Mouse (Mus musculus) cerebellum, postnatal 10 days (tissue): ENCODE data around the gene Eif3b.

ENCODE experiments used
- DNase-seq, 2 experiments: peaks; one replicate each; pipeline ENCODE4 v3.0.0; 2021; ENCODE audit warnings: mixed read lengths in 2 of 2

The Eif3b gene

DNA sequence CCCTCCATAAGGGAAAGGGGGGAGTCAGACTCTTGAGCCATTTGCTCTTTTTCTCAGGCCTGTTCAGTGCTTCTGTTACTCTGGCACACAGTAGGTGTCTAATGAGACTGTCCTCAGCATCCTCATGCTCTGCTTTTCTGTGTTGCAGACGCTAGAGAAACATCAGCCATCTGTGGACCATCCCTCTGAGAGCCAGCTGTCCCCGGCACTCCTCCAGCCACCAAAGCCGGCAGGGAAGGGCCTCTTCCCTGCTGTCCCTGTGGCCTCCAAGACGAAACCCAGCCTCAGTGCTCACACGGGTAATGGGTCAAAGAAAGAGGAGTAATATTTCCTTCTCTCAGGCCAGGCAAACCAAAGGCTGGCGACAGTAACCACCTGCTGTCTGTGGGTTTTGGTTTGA lies 72.0 kb downstream of the Eif3b start:
- DNase-seq: peak in 1 of 2 experiments; percentile 21

GRCm38 (mm10) chr5:140492684-140493233 lies 73.6 kb downstream of the Eif3b start:
- DNase-seq: no peak
